Mouse (Mus musculus): ENCODE measurements around the gene Prkaa1.

- TF ChIP-seq CTCF (IDR thresholded peaks at IDR 0.05; ENCODE audit: borderline replicate concordance, insufficient read depth, low read depth, low read length) (no peak), POLR2A (IDR thresholded peaks at IDR 0.05; ENCODE audit: borderline replicate concordance, insufficient read depth, low read length) (no peak)
Measured at GRCm38 (mm10) chr15:5144021-5144778, 539 bp downstream of the Prkaa1 start.
